Mouse (Mus musculus): ENCODE results near the gene Chrm1. TPM values are rescaled to one million over a fixed set of nuclear protein-coding genes. Genes with fewer than 3 reads are reported as not detected.

Gene Chrm1
- total RNA-seq, 1 experiment = 0.04 TPM

DNA sequence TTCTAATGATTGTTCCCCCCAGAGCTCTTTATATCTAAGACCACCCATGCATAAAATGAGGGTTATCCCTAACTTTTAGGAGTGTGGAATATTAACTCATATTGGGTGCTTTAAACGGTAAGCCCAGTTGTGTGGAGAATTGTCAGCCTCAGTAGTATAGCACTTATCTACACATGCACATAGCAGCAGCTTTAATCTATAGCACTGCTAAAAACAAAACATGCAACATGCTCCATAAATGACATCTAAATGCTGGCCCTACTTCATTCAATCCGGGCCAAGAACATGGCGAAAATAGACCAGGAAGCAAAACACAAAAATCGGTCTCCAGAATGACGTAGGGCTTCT, 58.9 kb downstream of the Chrm1 start:
- no peaks in the 10 kb centered on the region for H3K9me3 ChIP-seq (ENCODE audit: control insufficient read depth, insufficient read depth, low read depth, low read length)
- TF ChIP-seq ZC3H11A (IDR thresholded peaks at IDR 0.05; ENCODE audit: borderline replicate concordance, low read depth, low read length) (no peak), MAFK (IDR thresholded peaks at IDR 0.05; ENCODE audit: insufficient read depth, low read depth, low read length) (no peak), ZNF384 (IDR thresholded peaks at IDR 0.05; ENCODE audit: low read depth, low read length) (no peak)
- H3K4me3 ChIP-seq (ENCODE audit: insufficient read depth in 1 of 2, low read depth in 1 of 2, low read length in 2 of 2, poor library complexity in 1 of 2, severe bottlenecking in 1 of 2) = peak overlapping the region; percentile 83 to 89
- DNase-seq (ENCODE audit: low read depth, low spot score) = no peak
- H3K9ac ChIP-seq (ENCODE audit: insufficient read depth, low read depth, low read length, poor library complexity, severe bottlenecking) = peak overlapping the region; percentile 94
- H3K36me3 ChIP-seq (ENCODE audit: control insufficient read depth, insufficient read depth, low read length, poor library complexity, severe bottlenecking) = peaks cover 29% of the 10 kb centered on the region
- in situ Hi-C loops (cut with MboI; ENCODE audit: low sequenced_read_pairs in 2 of 2, unreplicated experiment in 2 of 2) = no loop called here
- H3K4me1 ChIP-seq (ENCODE audit: control insufficient read depth in 2 of 2, insufficient read depth in 2 of 2, low read length in 2 of 2, poor library complexity in 1 of 2) = 0 out of 4 replicates have a peak, but pooled peaks cover 0 to 3% of the 10 kb centered on the region in 2 experiments
- H3K27ac ChIP-seq (ENCODE audit: insufficient read depth, low read depth, low read length, poor library complexity, severe bottlenecking) = peak overlapping the region; percentile 93

- in situ Hi-C loops (cut with MboI; ENCODE audit: low sequenced_read_pairs in 2 of 2, unreplicated experiment in 2 of 2) = no loop called here
These were observed 59.5 kb downstream of the Chrm1 start, which contains the start of gene Slc3a2 for GRCm38 (mm10) chr19:8722907-8723573. TSS of gene Slc3a2 (minus strand) at chr19:8723369.

GRCm38 (mm10) chr19:8723574-8724346, 60.2 kb downstream of the Chrm1 start:
- H3K27ac ChIP-seq (ENCODE audit: insufficient read depth, low read depth, low read length, poor library complexity, severe bottlenecking) = peak overlapping the region; percentile 94
- H3K9me3 ChIP-seq (ENCODE audit: control insufficient read depth, insufficient read depth, low read depth, low read length) = no peaks in the 10 kb centered on the region
- in situ Hi-C loops (cut with MboI; ENCODE audit: low sequenced_read_pairs in 2 of 2, unreplicated experiment in 2 of 2) = no loop called here
- H3K9ac ChIP-seq (ENCODE audit: insufficient read depth, low read depth, low read length, poor library complexity, severe bottlenecking) = peak overlapping the region; percentile 99
- 0 out of 4 replicates have a peak, but pooled peaks cover 0 to 3% of the 10 kb centered on the region in 2 experiments for H3K4me1 ChIP-seq (ENCODE audit: control insufficient read depth in 2 of 2, insufficient read depth in 2 of 2, low read length in 2 of 2, poor library complexity in 1 of 2)
- peaks cover 29% of the 10 kb centered on the region for H3K36me3 ChIP-seq (ENCODE audit: control insufficient read depth, insufficient read depth, low read length, poor library complexity, severe bottlenecking)
- no peak for DNase-seq (ENCODE audit: low read depth, low spot score)
- TF ChIP-seq HCFC1 (IDR thresholded peaks at IDR 0.05; ENCODE audit: borderline replicate concordance, insufficient read depth, low read length) = no peak
- no peak for TF ChIP-seq ZNF384 (IDR thresholded peaks at IDR 0.05; ENCODE audit: low read depth, low read length)
- no peak for TF ChIP-seq MAFK (IDR thresholded peaks at IDR 0.05; ENCODE audit: insufficient read depth, low read depth, low read length)
- no peak for TF ChIP-seq ZC3H11A (IDR thresholded peaks at IDR 0.05; ENCODE audit: borderline replicate concordance, low read depth, low read length)
- TF ChIP-seq CHD2 (IDR thresholded peaks at IDR 0.05; ENCODE audit: low read depth, low read length) = no peak
- H3K4me3 ChIP-seq (ENCODE audit: insufficient read depth in 1 of 2, low read depth in 1 of 2, low read length in 2 of 2, poor library complexity in 1 of 2, severe bottlenecking in 1 of 2) = peak overlapping the region; percentile 76 to 92

More at GRCm38 (mm10) chr19:8722907-8723573, 59.5 kb downstream of the Chrm1 start, which contains the start of gene Slc3a2:
- 0 out of 4 replicates have a peak, but pooled peaks cover 0 to 3% of the 10 kb centered on the region in 2 experiments for H3K4me1 ChIP-seq (ENCODE audit: control insufficient read depth in 2 of 2, insufficient read depth in 2 of 2, low read length in 2 of 2, poor library complexity in 1 of 2)
- peak; percentile 60; the same call in 1 of the 2 replicates for TF ChIP-seq CHD2 (IDR thresholded peaks at IDR 0.05; ENCODE audit: low read depth, low read length)
- no peak for TF ChIP-seq MAFK (IDR thresholded peaks at IDR 0.05; ENCODE audit: insufficient read depth, low read depth, low read length)
- peak; percentile 78; the same call in 1 of the 2 replicates for TF ChIP-seq HCFC1 (IDR thresholded peaks at IDR 0.05; ENCODE audit: borderline replicate concordance, insufficient read depth, low read length)
- TF ChIP-seq ZC3H11A (IDR thresholded peaks at IDR 0.05; ENCODE audit: borderline replicate concordance, low read depth, low read length) = no peak
- peak; percentile 63; the same call in 1 of the 2 replicates for TF ChIP-seq ZNF384 (IDR thresholded peaks at IDR 0.05; ENCODE audit: low read depth, low read length)
- H3K36me3 ChIP-seq (ENCODE audit: control insufficient read depth, insufficient read depth, low read length, poor library complexity, severe bottlenecking) = peaks cover 29% of the 10 kb centered on the region
- H3K4me3 ChIP-seq (ENCODE audit: insufficient read depth in 1 of 2, low read depth in 1 of 2, low read length in 2 of 2, poor library complexity in 1 of 2, severe bottlenecking in 1 of 2) = peak within 1 kb of the TSS; percentile 83 to 92
- H3K9me3 ChIP-seq (ENCODE audit: control insufficient read depth, insufficient read depth, low read depth, low read length) = no peaks in the 10 kb centered on the region
- peak within 1 kb of the TSS; percentile 94 for H3K27ac ChIP-seq (ENCODE audit: insufficient read depth, low read depth, low read length, poor library complexity, severe bottlenecking)
- H3K9ac ChIP-seq (ENCODE audit: insufficient read depth, low read depth, low read length, poor library complexity, severe bottlenecking) = peak within 1 kb of the TSS; percentile 99
- peak; percentile 96 for DNase-seq (ENCODE audit: low read depth, low spot score)

- Histone ChIP-seq H3K9ac (ENCODE audit: insufficient read depth, low read depth, low read length, poor library complexity, severe bottlenecking) (peak overlapping the region; percentile 99; the same call in 1 of the 2 replicates), H3K4me1 (ENCODE audit: control insufficient read depth in 2 of 2, insufficient read depth in 2 of 2, low read length in 2 of 2, poor library complexity in 1 of 2) (0 out of 4 replicates have a peak, but pooled peaks cover 0 to 3% of the 10 kb centered on the region in 2 experiments), H3K36me3 (ENCODE audit: control insufficient read depth, insufficient read depth, low read length, poor library complexity, severe bottlenecking) (peaks cover 29% of the 10 kb centered on the region), H3K27ac (ENCODE audit: insufficient read depth, low read depth, low read length, poor library complexity, severe bottlenecking) (peak overlapping the region; percentile 94; the same call in 1 of the 2 replicates), H3K9me3 (ENCODE audit: control insufficient read depth, insufficient read depth, low read depth, low read length) (no peaks in the 10 kb centered on the region), H3K4me3 (ENCODE audit: insufficient read depth in 1 of 2, low read depth in 1 of 2, low read length in 2 of 2, poor library complexity in 1 of 2, severe bottlenecking in 1 of 2) (peak overlapping the region; percentile 76 to 92)
- in situ Hi-C loops (cut with MboI; ENCODE audit: low sequenced_read_pairs in 2 of 2, unreplicated experiment in 2 of 2) = no loop called here
- no peak for TF ChIP-seq ZNF384 (IDR thresholded peaks at IDR 0.05; ENCODE audit: low read depth, low read length)
- no peak for TF ChIP-seq CHD2 (IDR thresholded peaks at IDR 0.05; ENCODE audit: low read depth, low read length)
- no peak for TF ChIP-seq MAFK (IDR thresholded peaks at IDR 0.05; ENCODE audit: insufficient read depth, low read depth, low read length)
- no peak for TF ChIP-seq HCFC1 (IDR thresholded peaks at IDR 0.05; ENCODE audit: borderline replicate concordance, insufficient read depth, low read length)
- no peak for TF ChIP-seq ZC3H11A (IDR thresholded peaks at IDR 0.05; ENCODE audit: borderline replicate concordance, low read depth, low read length)
- no peak for DNase-seq (ENCODE audit: low read depth, low spot score)
These were observed 60.8 kb downstream of the Chrm1 start for GRCm38 (mm10) chr19:8724392-8724791.
